ENCODE assay signal across 8 mouse cellular contexts in genomic region chr11:43426414-43426884, GRCm38 (mm10). TPM values are rescaled to one million over a fixed set of nuclear protein-coding genes. Genes with fewer than 3 reads are reported as not detected.
A peak's percentile ranks its signal among the peaks of the same experiment; 100 is the strongest.
DNase-seq lines count a peak whose midpoint lies in the region; ATAC-seq and TF ChIP-seq lines count a peak whose summit lies in the region.

No protein-coding gene starts in this region.

- in situ Hi-C loops in ES-E14 (cut with MboI; ENCODE audit: low sequenced_read_pairs in 2 of 2, unreplicated experiment in 2 of 2): no loop called here

- H3K4me3 ChIP-seq in ES-E14 (ENCODE audit: insufficient read depth in 1 of 2, low read depth in 1 of 2, low read length in 2 of 2, poor library complexity in 1 of 2, severe bottlenecking in 1 of 2): peak overlapping the region in 1 of 2 experiments; percentile 75; a peak in 2 of 4 replicates
- H3K4me3 ChIP-seq in embryonic fibroblast, embryonic 13.5 days (ENCODE audit: insufficient read depth, low read length): peak overlapping the region; percentile 44
- peak overlapping the region; percentile 52 for H3K4me3 ChIP-seq in hindbrain, embryonic 12.5 days
- peak overlapping the region; percentile 62 to 72 for H3K4me3 ChIP-seq in liver, embryonic 14.5 days (ENCODE audit: insufficient read depth in 1 of 2, low read depth in 2 of 2, low read length in 2 of 2)
- peak overlapping the region; percentile 60 for H3K4me3 ChIP-seq in stomach, embryonic 14.5 days (ENCODE audit: low read depth, low read length)

- no peak overlapping the region; the same call in 1 of the 2 replicates for H3K9ac ChIP-seq in ES-E14 (ENCODE audit: insufficient read depth, low read depth, low read length, poor library complexity, severe bottlenecking)
- H3K9ac ChIP-seq in hindbrain, embryonic 12.5 days: no peak overlapping the region
- H3K9ac ChIP-seq in liver, embryonic 14.5 days (replicated peaks): peak overlapping the region; percentile 85
- no peak overlapping the region for H3K9ac ChIP-seq in stomach, embryonic 14.5 days (replicated peaks; ENCODE audit: low read depth, low read length)

- TF ChIP-seq CTCF in embryonic fibroblast, embryonic 13.5 days (IDR thresholded peaks at IDR 0.05; ENCODE audit: borderline replicate concordance, insufficient read depth, low read length): no peak
- TF ChIP-seq CTCF in liver, embryonic 14.5 days (IDR thresholded peaks at IDR 0.05; ENCODE audit: low read depth): no peak

- H3K27me3 ChIP-seq in hindbrain, embryonic 12.5 days: no peaks in the 10 kb centered on the region
- no peaks in the 10 kb centered on the region for H3K27me3 ChIP-seq in liver, embryonic 14.5 days (ENCODE audit: control insufficient read depth, insufficient read depth, low read length)
- H3K27me3 ChIP-seq in stomach, embryonic 14.5 days (ENCODE audit: control insufficient read depth, insufficient read depth, low read length): no peaks in the 10 kb centered on the region

- no peak overlapping the region for H3K27ac ChIP-seq in ES-E14 (ENCODE audit: insufficient read depth, low read depth, low read length, poor library complexity, severe bottlenecking)
- H3K27ac ChIP-seq in embryonic fibroblast, embryonic 13.5 days (ENCODE audit: insufficient read depth, low read length): peak overlapping the region; percentile 64; the same call in 1 of the 2 replicates
- no peak overlapping the region for H3K27ac ChIP-seq in hindbrain, embryonic 12.5 days
- peak overlapping the region; percentile 87 for H3K27ac ChIP-seq in liver, embryonic 14.5 days
- H3K27ac ChIP-seq in stomach, embryonic 14.5 days (ENCODE audit: low read length): peak overlapping the region; percentile 55; the same call in 1 of the 2 replicates

- H3K4me1 ChIP-seq in ES-E14 (ENCODE audit: control insufficient read depth in 2 of 2, insufficient read depth in 2 of 2, low read length in 2 of 2, poor library complexity in 1 of 2): peaks cover 0 to 2% of the 10 kb centered on the region in 2 experiments; a peak in 1 of 4 replicates
- H3K4me1 ChIP-seq in embryonic fibroblast, embryonic 13.5 days (ENCODE audit: control insufficient read depth, insufficient read depth, low read length): no peaks in the 10 kb centered on the region
- peaks cover 3% of the 10 kb centered on the region; the same call in 1 of the 2 replicates for H3K4me1 ChIP-seq in hindbrain, embryonic 12.5 days
- H3K4me1 ChIP-seq in liver, embryonic 14.5 days (replicated peaks; ENCODE audit: control insufficient read depth in 2 of 2, insufficient read depth in 2 of 2, low read length in 1 of 2): peaks cover 10 to 13% of the 10 kb centered on the region in 2 experiments
- H3K4me1 ChIP-seq in stomach, embryonic 14.5 days (ENCODE audit: control insufficient read depth, insufficient read depth, low read length): 0 out of 2 replicates have a peak, but pooled peaks cover 3% of the 10 kb centered on the region

- DNase-seq in gastrocnemius, postnatal 25 days: peak; percentile 8
- DNase-seq in gastrocnemius, adult 18-20 months (ENCODE audit: low spot score): no peak
- no peak for DNase-seq in ES-E14 (ENCODE audit: low read depth, low spot score)
- DNase-seq in liver, embryonic 14.5 days (ENCODE audit: low read depth in 3 of 3, low spot score in 3 of 3): no peak
- no peak for DNase-seq in right cerebral cortex, adult 2 months (ENCODE audit: low spot score in 2 of 2)

- no peak for ATAC-seq in hindbrain, embryonic 12.5 days (ENCODE audit: low FRiP score)
- peak; percentile 65 for ATAC-seq in liver, embryonic 14.5 days (ENCODE audit: insufficient read depth)
- ATAC-seq in stomach, embryonic 14.5 days (ENCODE audit: insufficient number of reproducible peaks, insufficient read depth, low FRiP score, low read depth): 0 out of 2 replicates have a peak, but pooled peaks have one; percentile 47

- H3K4me2 ChIP-seq in hindbrain, embryonic 12.5 days (replicated peaks): peak overlapping the region; percentile 53
- H3K4me2 ChIP-seq in liver, embryonic 14.5 days (ENCODE audit: low read depth): peak overlapping the region; percentile 73
- peak overlapping the region; percentile 51 for H3K4me2 ChIP-seq in stomach, embryonic 14.5 days (replicated peaks; ENCODE audit: low read depth, low read length)

- TF ChIP-seq EP300 in liver, embryonic 14.5 days (IDR thresholded peaks at IDR 0.05; ENCODE audit: low read depth): no peak

- H3K9me3 ChIP-seq in ES-E14 (ENCODE audit: control insufficient read depth, insufficient read depth, low read depth, low read length): no peaks in the 10 kb centered on the region
- H3K9me3 ChIP-seq in hindbrain, embryonic 12.5 days (replicated peaks): no peaks in the 10 kb centered on the region
- H3K9me3 ChIP-seq in liver, embryonic 14.5 days (ENCODE audit: control insufficient read depth, low read length): no peaks in the 10 kb centered on the region
- H3K9me3 ChIP-seq in stomach, embryonic 14.5 days (ENCODE audit: control insufficient read depth, low read depth, low read length): no peaks in the 10 kb centered on the region

- TF ChIP-seq POLR2A in embryonic fibroblast, embryonic 13.5 days (IDR thresholded peaks at IDR 0.05; ENCODE audit: low read depth, low read length): no peak

- 22% methylated on average over 7 of the region's 7 CpGs for WGBS in hindbrain, embryonic 12.5 days
- WGBS in liver, embryonic 14.5 days (ENCODE audit: insufficient replicate concordance): 10% methylated on average over 7 of the region's 7 CpGs
- WGBS in stomach, embryonic 14.5 days: 21% methylated on average over 7 of the region's 7 CpGs

- peaks cover 4% of the 10 kb centered on the region; the same call in 1 of the 2 replicates for H3K36me3 ChIP-seq in ES-E14 (ENCODE audit: control insufficient read depth, insufficient read depth, low read length, poor library complexity, severe bottlenecking)
- 0 out of 2 replicates have a peak, but pooled peaks cover 3% of the 10 kb centered on the region for H3K36me3 ChIP-seq in hindbrain, embryonic 12.5 days
- H3K36me3 ChIP-seq in liver, embryonic 14.5 days (replicated peaks; ENCODE audit: control insufficient read depth, insufficient read depth, low read depth): no peaks in the 10 kb centered on the region
- H3K36me3 ChIP-seq in stomach, embryonic 14.5 days (ENCODE audit: control insufficient read depth, insufficient read depth, low read length): no peaks in the 10 kb centered on the region

TF ChIP-seq in ES-E14, 5 proteins besides CTCF, POLR2A, EP300 and RAD21:
- TF ChIP-seq ZNF384 (IDR thresholded peaks at IDR 0.05; ENCODE audit: low read depth, low read length) (peak; percentile 100), CHD2 (IDR thresholded peaks at IDR 0.05; ENCODE audit: low read depth, low read length) (no peak)

RNA-seq across cellular contexts. Expression of gene Pttg1, which starts 0.4 kb away (rescaled TPM):
- 10 to 100 TPM; 37.3 to 39.1 TPM for total RNA-seq in gastrocnemius, postnatal 25 days (2021)
- 10 to 100 TPM; 51.6 to 56.3 TPM for total RNA-seq in gastrocnemius, adult 18-20 months (2021)
- 69.3 and 90.5 TPM in 2 replicates for total RNA-seq in ES-E14 (2012; rRNA removed)
- 40.7 and 57.0 TPM in 2 replicates for polyA plus RNA-seq in embryonic fibroblast, embryonic 13.5 days (2011; ENCODE audit: insufficient read length, low read depth, missing spikeins)
- 69.8 and 85.6 TPM in 2 replicates for polyA plus RNA-seq in hindbrain, embryonic 12.5 days (2016; fragmentation: Nextera tagmentation; extraction: Ambion mirVana)
- polyA plus RNA-seq in liver, embryonic 14.5 days (2012; rRNA removed): 24.9 and 35.0 TPM in 2 replicates
- 51.0 and 58.2 TPM in 2 replicates for polyA plus RNA-seq in liver, embryonic 14.5 days (2014; fragmentation: Nextera tagmentation; extraction: Ambion mirVana)
- 68.1 and 74.9 TPM in 2 replicates for polyA plus RNA-seq in stomach, embryonic 14.5 days (2014; fragmentation: Nextera tagmentation; extraction: Ambion mirVana)

RNA-seq across cellular contexts. Expression of gene Slu7, which starts 7.1 kb away (rescaled TPM):
- 10 to 100 TPM; 27.8 to 28.3 TPM for total RNA-seq in gastrocnemius, postnatal 25 days (2021)
- total RNA-seq in gastrocnemius, adult 18-20 months (2021): 10 to 100 TPM; 34.0 to 36.5 TPM
- total RNA-seq in ES-E14 (2012; rRNA removed): 23.5 and 28.8 TPM in 2 replicates
- 34.7 and 42.0 TPM in 2 replicates for polyA plus RNA-seq in embryonic fibroblast, embryonic 13.5 days (2011; ENCODE audit: insufficient read length, low read depth, missing spikeins)
- 74.0 and 75.0 TPM in 2 replicates for polyA plus RNA-seq in hindbrain, embryonic 12.5 days (2016; fragmentation: Nextera tagmentation; extraction: Ambion mirVana)
- 2.1 and 4.9 TPM in 2 replicates for polyA plus RNA-seq in liver, embryonic 14.5 days (2012; rRNA removed)
- polyA plus RNA-seq in liver, embryonic 14.5 days (2014; fragmentation: Nextera tagmentation; extraction: Ambion mirVana): 20.8 and 24.1 TPM in 2 replicates
- polyA plus RNA-seq in stomach, embryonic 14.5 days (2014; fragmentation: Nextera tagmentation; extraction: Ambion mirVana): 55.4 and 58.6 TPM in 2 replicates

RNA-seq across cellular contexts. Expression of gene C1qtnf2, which starts 47.6 kb away (rescaled TPM):
- 1 to 10 TPM; 4.3 to 6.1 TPM for total RNA-seq in gastrocnemius, postnatal 25 days (2021)
- total RNA-seq in gastrocnemius, adult 18-20 months (2021): 1 to 10 TPM; 1.8 to 3.0 TPM
- not detected in 2 replicates for total RNA-seq in ES-E14 (2012; rRNA removed)
- 4.0 and 5.9 TPM in 2 replicates for polyA plus RNA-seq in embryonic fibroblast, embryonic 13.5 days (2011; ENCODE audit: insufficient read length, low read depth, missing spikeins)
- polyA plus RNA-seq in hindbrain, embryonic 12.5 days (2016; fragmentation: Nextera tagmentation; extraction: Ambion mirVana): 5.2 and 5.4 TPM in 2 replicates
- 0.18 and 0.41 TPM in 2 replicates for polyA plus RNA-seq in liver, embryonic 14.5 days (2012; rRNA removed)
- polyA plus RNA-seq in liver, embryonic 14.5 days (2014; fragmentation: Nextera tagmentation; extraction: Ambion mirVana): 0.20 and 0.32 TPM in 2 replicates
- polyA plus RNA-seq in stomach, embryonic 14.5 days (2014; fragmentation: Nextera tagmentation; extraction: Ambion mirVana): 7.9 and 9.3 TPM in 2 replicates

Comparison
In these comparisons a context has a peak if more than half of its experiments do, and no peak if none do; other contexts are left out.
1. H3K27ac ChIP-seq: peak in embryonic fibroblast, embryonic 13.5 days (single experiment), liver, embryonic 14.5 days (single experiment) and stomach, embryonic 14.5 days (single experiment); none in ES-E14 (single experiment) and hindbrain, embryonic 12.5 days (single experiment).
2. Peak in every context shown above with its lines, with median percentiles within 50 percentile points of each other: H3K4me2 ChIP-seq.